Mouse (Mus musculus): ENCODE results near the gene Tnks2. TPM values are rescaled to one million over a fixed set of nuclear protein-coding genes. Genes with fewer than 3 reads are reported as not detected.

The Tnks2 gene
- polyA plus RNA-seq, 1 experiment from 2014 or later = 73.8 TPM

GRCm38 (mm10) chr19:36896791-36897569 lies 62.9 kb downstream of the Tnks2 start:
- Histone ChIP-seq H3K4me1 (replicated peaks; ENCODE audit: control insufficient read depth, insufficient read depth, low read length) (no peaks in the 10 kb centered on the region), H3K9ac (ENCODE audit: low read length) (no peak overlapping the region), H3K36me3 (ENCODE audit: control insufficient read depth, insufficient read depth, low read length) (peaks cover 27% of the 10 kb centered on the region), H3K4me2 (ENCODE audit: low read length) (no peak overlapping the region), H3K27me3 (replicated peaks; ENCODE audit: control insufficient read depth, insufficient read depth, low read length) (no peaks in the 10 kb centered on the region), H3K4me3 (ENCODE audit: low read depth, low read length) (no peak overlapping the region), H3K27ac (ENCODE audit: low read depth) (no peak overlapping the region), H3K9me3 (ENCODE audit: control insufficient read depth, low read length) (no peaks in the 10 kb centered on the region)
- ATAC-seq (replicated peaks; ENCODE audit: low FRiP score, low TSS enrichment, low read depth) (no peak), DNase-seq (ENCODE audit: low spot score) (no peak)
- 19% methylated on average over 10 of the region's 10 CpGs for WGBS

GRCm38 (mm10) chr19:36897778-36898177 lies 63.7 kb downstream of the Tnks2 start:
- Histone ChIP-seq H3K36me3 (ENCODE audit: control insufficient read depth, insufficient read depth, low read length) (peaks cover 19% of the 10 kb centered on the region), H3K27me3 (replicated peaks; ENCODE audit: control insufficient read depth, insufficient read depth, low read length) (no peaks in the 10 kb centered on the region), H3K4me1 (replicated peaks; ENCODE audit: control insufficient read depth, insufficient read depth, low read length) (no peaks in the 10 kb centered on the region), H3K9ac (ENCODE audit: low read length) (no peak overlapping the region), H3K4me3 (ENCODE audit: low read depth, low read length) (no peak overlapping the region), H3K27ac (ENCODE audit: low read depth) (no peak overlapping the region), H3K4me2 (ENCODE audit: low read length) (no peak overlapping the region), H3K9me3 (ENCODE audit: control insufficient read depth, low read length) (no peaks in the 10 kb centered on the region)
- no peak for DNase-seq (ENCODE audit: low spot score)
- 44% methylated on average over 9 of the region's 9 CpGs for WGBS
- no peak for ATAC-seq (replicated peaks; ENCODE audit: low FRiP score, low TSS enrichment, low read depth)

- no peak for ATAC-seq (replicated peaks; ENCODE audit: low FRiP score, low TSS enrichment, low read depth)
- no peaks in the 10 kb centered on the region for H3K36me3 ChIP-seq (ENCODE audit: control insufficient read depth, insufficient read depth, low read length)
- 43% methylated on average over 7 of the region's 7 CpGs for WGBS
- H3K4me2 ChIP-seq (ENCODE audit: low read length) = peak overlapping the region; percentile 87
- no peaks in the 10 kb centered on the region for H3K27me3 ChIP-seq (replicated peaks; ENCODE audit: control insufficient read depth, insufficient read depth, low read length)
- H3K4me3 ChIP-seq (ENCODE audit: low read depth, low read length) = peak overlapping the region; percentile 56; the same call in 1 of the 2 replicates
- no peak for DNase-seq (ENCODE audit: low spot score)
- no peak overlapping the region for H3K9ac ChIP-seq (ENCODE audit: low read length)
- H3K9me3 ChIP-seq (ENCODE audit: control insufficient read depth, low read length) = no peaks in the 10 kb centered on the region
- no peak overlapping the region for H3K27ac ChIP-seq (ENCODE audit: low read depth)
- no peaks in the 10 kb centered on the region for H3K4me1 ChIP-seq (replicated peaks; ENCODE audit: control insufficient read depth, insufficient read depth, low read length)
These were observed 69.3 kb downstream of the Tnks2 start for GRCm38 (mm10) chr19:36903377-36903776.

GRCm38 (mm10) chr19:36904211-36905007 lies 70.4 kb downstream of the Tnks2 start:
- peak overlapping the region; percentile 87 for H3K4me2 ChIP-seq (ENCODE audit: low read length)
- no peaks in the 10 kb centered on the region for H3K9me3 ChIP-seq (ENCODE audit: control insufficient read depth, low read length)
- H3K4me1 ChIP-seq (replicated peaks; ENCODE audit: control insufficient read depth, insufficient read depth, low read length) = no peaks in the 10 kb centered on the region
- H3K36me3 ChIP-seq (ENCODE audit: control insufficient read depth, insufficient read depth, low read length) = no peaks in the 10 kb centered on the region
- WGBS = 2% methylated on average over 41 of the region's 41 CpGs
- no peaks in the 10 kb centered on the region for H3K27me3 ChIP-seq (replicated peaks; ENCODE audit: control insufficient read depth, insufficient read depth, low read length)
- peak; percentile 75 for ATAC-seq (replicated peaks; ENCODE audit: low FRiP score, low TSS enrichment, low read depth)
- H3K9ac ChIP-seq (ENCODE audit: low read length) = peak overlapping the region; percentile 67
- DNase-seq (ENCODE audit: low spot score) = peak; percentile 83
- H3K4me3 ChIP-seq (ENCODE audit: low read depth, low read length) = peak overlapping the region; percentile 56
- no peak overlapping the region for H3K27ac ChIP-seq (ENCODE audit: low read depth)

- ATAC-seq (replicated peaks; ENCODE audit: low FRiP score, low TSS enrichment, low read depth) (no peak), DNase-seq (ENCODE audit: low spot score) (no peak)
- H3K9ac ChIP-seq (ENCODE audit: low read length) = no peak overlapping the region
- no peaks in the 10 kb centered on the region for H3K4me1 ChIP-seq (replicated peaks; ENCODE audit: control insufficient read depth, insufficient read depth, low read length)
- 78% methylated on average over 3 of the region's 3 CpGs for WGBS
- no peak overlapping the region for H3K4me3 ChIP-seq (ENCODE audit: low read depth, low read length)
- no peaks in the 10 kb centered on the region for H3K27me3 ChIP-seq (replicated peaks; ENCODE audit: control insufficient read depth, insufficient read depth, low read length)
- no peak overlapping the region for H3K4me2 ChIP-seq (ENCODE audit: low read length)
- H3K36me3 ChIP-seq (ENCODE audit: control insufficient read depth, insufficient read depth, low read length) = no peaks in the 10 kb centered on the region
- no peaks in the 10 kb centered on the region for H3K9me3 ChIP-seq (ENCODE audit: control insufficient read depth, low read length)
- H3K27ac ChIP-seq (ENCODE audit: low read depth) = no peak overlapping the region
These were observed 75.1 kb downstream of the Tnks2 start for GRCm38 (mm10) chr19:36909150-36909549.

GRCm38 (mm10) chr19:36909676-36910292 lies 75.8 kb downstream of the Tnks2 start:
- peak; percentile 88 for DNase-seq (ENCODE audit: low spot score)
- ATAC-seq (replicated peaks; ENCODE audit: low FRiP score, low TSS enrichment, low read depth) = no peak
- Histone ChIP-seq H3K9ac (ENCODE audit: low read length) (no peak overlapping the region), H3K4me1 (replicated peaks; ENCODE audit: control insufficient read depth, insufficient read depth, low read length) (no peaks in the 10 kb centered on the region), H3K9me3 (ENCODE audit: control insufficient read depth, low read length) (no peaks in the 10 kb centered on the region), H3K36me3 (ENCODE audit: control insufficient read depth, insufficient read depth, low read length) (no peaks in the 10 kb centered on the region), H3K4me2 (ENCODE audit: low read length) (no peak overlapping the region), H3K27ac (ENCODE audit: low read depth) (no peak overlapping the region), H3K4me3 (ENCODE audit: low read depth, low read length) (no peak overlapping the region), H3K27me3 (replicated peaks; ENCODE audit: control insufficient read depth, insufficient read depth, low read length) (no peaks in the 10 kb centered on the region)
- 21% methylated on average over 9 of the region's 9 CpGs for WGBS

- Histone ChIP-seq H3K27ac (ENCODE audit: low read depth) (no peak overlapping the region), H3K27me3 (replicated peaks; ENCODE audit: control insufficient read depth, insufficient read depth, low read length) (no peaks in the 10 kb centered on the region), H3K9me3 (ENCODE audit: control insufficient read depth, low read length) (no peaks in the 10 kb centered on the region), H3K36me3 (ENCODE audit: control insufficient read depth, insufficient read depth, low read length) (no peaks in the 10 kb centered on the region), H3K4me1 (replicated peaks; ENCODE audit: control insufficient read depth, insufficient read depth, low read length) (no peaks in the 10 kb centered on the region), H3K4me2 (ENCODE audit: low read length) (no peak overlapping the region), H3K4me3 (ENCODE audit: low read depth, low read length) (no peak overlapping the region), H3K9ac (ENCODE audit: low read length) (no peak overlapping the region)
- DNase-seq (ENCODE audit: low spot score) = no peak
- no peak for ATAC-seq (replicated peaks; ENCODE audit: low FRiP score, low TSS enrichment, low read depth)
- WGBS = 49% methylated on average over 12 of the region's 12 CpGs
These were observed 76.5 kb downstream of the Tnks2 start for GRCm38 (mm10) chr19:36910424-36911045.

GRCm38 (mm10) chr19:36913064-36913463 lies 79.0 kb downstream of the Tnks2 start:
- no peaks in the 10 kb centered on the region for H3K9me3 ChIP-seq (ENCODE audit: control insufficient read depth, low read length)
- H3K4me1 ChIP-seq (replicated peaks; ENCODE audit: control insufficient read depth, insufficient read depth, low read length) = no peaks in the 10 kb centered on the region
- H3K9ac ChIP-seq (ENCODE audit: low read length) = no peak overlapping the region
- DNase-seq (ENCODE audit: low spot score) (no peak), ATAC-seq (replicated peaks; ENCODE audit: low FRiP score, low TSS enrichment, low read depth) (no peak)
- H3K36me3 ChIP-seq (ENCODE audit: control insufficient read depth, insufficient read depth, low read length) = no peaks in the 10 kb centered on the region
- H3K27ac ChIP-seq (ENCODE audit: low read depth) = no peak overlapping the region
- WGBS = 75% methylated on average over 7 of the region's 7 CpGs
- no peaks in the 10 kb centered on the region for H3K27me3 ChIP-seq (replicated peaks; ENCODE audit: control insufficient read depth, insufficient read depth, low read length)
- no peak overlapping the region for H3K4me2 ChIP-seq (ENCODE audit: low read length)
- H3K4me3 ChIP-seq (ENCODE audit: low read depth, low read length) = no peak overlapping the region
